Mouse (Mus musculus): ENCODE data around the gene Mdfic.

DNA sequence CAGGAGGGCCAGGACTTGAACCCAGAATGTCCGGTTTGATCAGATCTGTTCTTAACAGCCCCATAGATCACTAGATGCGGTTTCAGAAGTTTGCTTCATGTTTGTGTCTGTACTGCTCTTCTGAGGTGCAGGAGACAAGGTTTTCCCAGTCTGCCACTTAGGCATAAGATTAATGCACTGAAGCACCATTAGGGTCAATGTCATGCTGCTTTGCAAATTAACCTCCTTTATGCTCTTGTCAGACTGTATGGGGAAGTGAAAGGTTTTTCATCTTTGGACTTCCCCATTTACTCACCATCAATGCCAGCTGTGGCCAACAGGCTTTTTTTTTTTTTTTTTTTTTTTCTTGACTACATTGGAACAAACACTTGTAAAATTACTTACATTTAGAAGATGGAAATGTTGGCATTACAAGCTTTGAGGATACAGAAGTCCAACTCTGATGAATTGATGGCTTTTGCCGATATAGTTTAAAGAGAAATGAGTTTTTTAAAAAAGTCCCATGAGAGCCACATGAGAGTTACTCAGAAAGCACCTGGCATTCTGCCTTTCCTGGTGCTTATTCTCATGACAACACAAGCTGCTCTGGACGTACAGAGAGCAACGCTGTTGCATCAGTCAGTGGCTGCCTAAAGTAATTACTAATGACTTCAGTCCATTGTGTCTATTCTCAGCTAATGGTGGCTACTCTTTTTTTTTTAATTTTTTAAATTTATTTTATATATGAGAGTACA, 121.2 kb downstream of the Mdfic start:
- TF ChIP-seq CTCF (IDR thresholded peaks at IDR 0.05) (no peak), EP300 (IDR thresholded peaks at IDR 0.05) (no peak)
